Mouse (Mus musculus): ENCODE measurements at regions not wholly inside any gene's neighbourhood (a gene's known extent, or its start where the extent isn't known, plus 50 kb on each side); places are given as distances from the start of the nearest gene placed in this dataset.

GRCm38 (mm10) chr3:17801479-17801878 lies 146.7 kb upstream of the Cypt12 start:
- TF ChIP-seq CTCF (IDR thresholded peaks at IDR 0.05; ENCODE audit: borderline replicate concordance, insufficient read depth, low read depth, low read length) (no peak), POLR2A (IDR thresholded peaks at IDR 0.05; ENCODE audit: borderline replicate concordance, insufficient read depth, low read length) (no peak)
